Comparison of ENCODE assay signal across 7 mouse cellular contexts in genomic region chr3:31149706-31150105, GRCm38 (mm10). TPM values are rescaled to one million over a fixed set of nuclear protein-coding genes. Genes with fewer than 3 reads are reported as not detected.
DNase-seq lines count a peak whose midpoint lies in the region; ATAC-seq and TF ChIP-seq lines count a peak whose summit lies in the region.

TSS of gene Cldn11 (plus strand) at chr3:31149920.

- peak; percentile 39; the same call in 1 of the 2 replicates for ATAC-seq in embryonic facial prominence, embryonic 15.5 days (ENCODE audit: insufficient number of reproducible peaks, low FRiP score, low TSS enrichment, low read depth)
- peak; percentile 80 for ATAC-seq in intestine, embryonic 16.5 days
- peak; percentile 68 for ATAC-seq in limb, embryonic 14.5 days (ENCODE audit: low FRiP score, low read depth)
- peak; percentile 87 for ATAC-seq in midbrain, embryonic 16.5 days

- no peak for TF ChIP-seq POLR2A in limb, embryonic 14.5 days (IDR thresholded peaks at IDR 0.05; ENCODE audit: borderline replicate concordance, extremely low read depth, insufficient read depth, insufficient read length)

- H3K27ac ChIP-seq in ES-E14 (ENCODE audit: insufficient read depth, low read depth, low read length, poor library complexity, severe bottlenecking), result no peak within 1 kb of the TSS; the same call in 1 of the 2 replicates
- no peak within 1 kb of the TSS for H3K27ac ChIP-seq in embryonic facial prominence, embryonic 15.5 days (replicated peaks)
- no peak within 1 kb of the TSS for H3K27ac ChIP-seq in intestine, embryonic 16.5 days (ENCODE audit: low read length)
- H3K27ac ChIP-seq in limb, embryonic 14.5 days (replicated peaks; ENCODE audit: low read depth, low read length), result no peak within 1 kb of the TSS
- no peak within 1 kb of the TSS for H3K27ac ChIP-seq in midbrain, embryonic 16.5 days (ENCODE audit: low read length)

- no peaks in the 10 kb centered on the region for H3K9me3 ChIP-seq in ES-E14 (ENCODE audit: control insufficient read depth, insufficient read depth, low read depth, low read length)
- no peaks in the 10 kb centered on the region for H3K9me3 ChIP-seq in embryonic facial prominence, embryonic 15.5 days (replicated peaks)
- H3K9me3 ChIP-seq in intestine, embryonic 16.5 days (ENCODE audit: control insufficient read depth, low read length), result no peaks in the 10 kb centered on the region
- H3K9me3 ChIP-seq in limb, embryonic 14.5 days (ENCODE audit: control insufficient read depth, low read length), result no peaks in the 10 kb centered on the region
- no peaks in the 10 kb centered on the region for H3K9me3 ChIP-seq in midbrain, embryonic 16.5 days (replicated peaks; ENCODE audit: control insufficient read depth, low read length, poor library complexity, severe bottlenecking)

- H3K4me3 ChIP-seq in ES-E14 (ENCODE audit: insufficient read depth in 1 of 2, low read depth in 1 of 2, low read length in 2 of 2, poor library complexity in 1 of 2, severe bottlenecking in 1 of 2), result peak within 1 kb of the TSS; percentile 48 to 53; a peak in 3 of 4 replicates
- H3K4me3 ChIP-seq in embryonic facial prominence, embryonic 15.5 days (replicated peaks), result peak within 1 kb of the TSS; percentile 37
- peak within 1 kb of the TSS; percentile 47 for H3K4me3 ChIP-seq in intestine, embryonic 16.5 days (ENCODE audit: low read length)
- peak within 1 kb of the TSS; percentile 25 for H3K4me3 ChIP-seq in limb, embryonic 14.5 days (replicated peaks; ENCODE audit: low read length)
- peak within 1 kb of the TSS; percentile 50 for H3K4me3 ChIP-seq in midbrain, embryonic 16.5 days (ENCODE audit: low read depth, low read length)

- H3K9ac ChIP-seq in ES-E14 (ENCODE audit: insufficient read depth, low read depth, low read length, poor library complexity, severe bottlenecking), result peak within 1 kb of the TSS; percentile 38; the same call in 1 of the 2 replicates
- no peak within 1 kb of the TSS for H3K9ac ChIP-seq in embryonic facial prominence, embryonic 15.5 days
- H3K9ac ChIP-seq in intestine, embryonic 16.5 days (ENCODE audit: low read depth, low read length), result peak within 1 kb of the TSS; percentile 53
- peak within 1 kb of the TSS; percentile 0; the same call in 1 of the 2 replicates for H3K9ac ChIP-seq in limb, embryonic 14.5 days (ENCODE audit: low read depth, low read length, severe bottlenecking)
- H3K9ac ChIP-seq in midbrain, embryonic 16.5 days (ENCODE audit: low read depth, low read length), result peak within 1 kb of the TSS; percentile 59; the same call in 1 of the 2 replicates

- H3K4me1 ChIP-seq in ES-E14 (ENCODE audit: control insufficient read depth in 2 of 2, insufficient read depth in 2 of 2, low read length in 2 of 2, poor library complexity in 1 of 2), result no peaks in the 10 kb centered on the region; a peak in 1 of 4 replicates
- H3K4me1 ChIP-seq in embryonic facial prominence, embryonic 15.5 days, result peaks cover 15% of the 10 kb centered on the region
- peaks cover 5% of the 10 kb centered on the region; the same call in 1 of the 2 replicates for H3K4me1 ChIP-seq in intestine, embryonic 16.5 days (ENCODE audit: control insufficient read depth, insufficient read depth, low read length)
- H3K4me1 ChIP-seq in limb, embryonic 14.5 days (ENCODE audit: control insufficient read depth, insufficient read depth, low read length), result peaks cover 13% of the 10 kb centered on the region; the same call in 1 of the 2 replicates
- H3K4me1 ChIP-seq in midbrain, embryonic 16.5 days (ENCODE audit: control insufficient read depth, insufficient read depth, low read length), result peaks cover 5% of the 10 kb centered on the region; the same call in 1 of the 2 replicates

- no peak for DNase-seq in ES-E14 (ENCODE audit: low read depth, low spot score)
- peak; percentile 45 to 46 for DNase-seq in adrenal gland, adult 18-20 months (ENCODE audit: low spot score in 2 of 2)
- DNase-seq in limb, embryonic 14.5 days (ENCODE audit: low spot score), result peak; percentile 33
- no peak for DNase-seq in urinary bladder, adult 18-20 months (ENCODE audit: low spot score in 2 of 2)

- H3K36me3 ChIP-seq in ES-E14 (ENCODE audit: control insufficient read depth, insufficient read depth, low read length, poor library complexity, severe bottlenecking), result no peaks in the 10 kb centered on the region
- no peaks in the 10 kb centered on the region for H3K36me3 ChIP-seq in embryonic facial prominence, embryonic 15.5 days
- H3K36me3 ChIP-seq in intestine, embryonic 16.5 days (ENCODE audit: control insufficient read depth, insufficient read depth, low read length), result no peaks in the 10 kb centered on the region
- H3K36me3 ChIP-seq in limb, embryonic 14.5 days (ENCODE audit: control insufficient read depth, insufficient read depth, low read length), result no peaks in the 10 kb centered on the region
- no peaks in the 10 kb centered on the region for H3K36me3 ChIP-seq in midbrain, embryonic 16.5 days (ENCODE audit: control insufficient read depth, insufficient read depth, low read length)

- H3K27me3 ChIP-seq in embryonic facial prominence, embryonic 15.5 days, result peaks cover 15% of the 10 kb centered on the region
- peaks cover 7% of the 10 kb centered on the region for H3K27me3 ChIP-seq in intestine, embryonic 16.5 days (replicated peaks; ENCODE audit: control insufficient read depth, insufficient read depth, low read length)
- no peaks in the 10 kb centered on the region; the same call in 1 of the 2 replicates for H3K27me3 ChIP-seq in limb, embryonic 14.5 days (ENCODE audit: control insufficient read depth, insufficient read depth, low read length)
- H3K27me3 ChIP-seq in midbrain, embryonic 16.5 days (ENCODE audit: control insufficient read depth, insufficient read depth, low read depth, low read length), result peaks cover 13% of the 10 kb centered on the region

- H3K4me2 ChIP-seq in embryonic facial prominence, embryonic 15.5 days (replicated peaks), result peak within 1 kb of the TSS; percentile 79
- peak within 1 kb of the TSS; percentile 93 for H3K4me2 ChIP-seq in intestine, embryonic 16.5 days (ENCODE audit: low read depth, low read length)
- H3K4me2 ChIP-seq in limb, embryonic 14.5 days (replicated peaks; ENCODE audit: low read depth, low read length, severe bottlenecking), result peak within 1 kb of the TSS; percentile 50
- H3K4me2 ChIP-seq in midbrain, embryonic 16.5 days (ENCODE audit: low read length), result peak within 1 kb of the TSS; percentile 99

- WGBS in embryonic facial prominence, embryonic 15.5 days, result under 1% methylated on average over 33 of the region's 33 CpGs
- WGBS in intestine, embryonic 16.5 days, result under 1% methylated on average over 33 of the region's 33 CpGs
- under 1% methylated on average over 32 of the region's 33 CpGs for WGBS in limb, embryonic 14.5 days
- under 1% methylated on average over 33 of the region's 33 CpGs for WGBS in midbrain, embryonic 16.5 days

- in situ Hi-C loops in ES-E14 (cut with MboI; ENCODE audit: low sequenced_read_pairs in 2 of 2, unreplicated experiment in 2 of 2), result loop anchor here in 1 of 2 experiments (5.0 kb wide), 1 partner anchor 453 kb away; no protein-coding TSS in a partner anchor

TF ChIP-seq in ES-E14, 5 proteins besides CTCF, POLR2A, EP300 and RAD21:
- TF ChIP-seq ZNF384 (IDR thresholded peaks at IDR 0.05; ENCODE audit: low read depth, low read length) (no peak), CHD2 (IDR thresholded peaks at IDR 0.05; ENCODE audit: low read depth, low read length) (no peak), MAFK (IDR thresholded peaks at IDR 0.05; ENCODE audit: insufficient read depth, low read depth, low read length) (no peak), ZC3H11A (IDR thresholded peaks at IDR 0.05; ENCODE audit: borderline replicate concordance, low read depth, low read length) (no peak), HCFC1 (IDR thresholded peaks at IDR 0.05; ENCODE audit: borderline replicate concordance, insufficient read depth, low read length) (no peak)
TF ChIP-seq in ES-E14: peak in this region for 0.

RNA-seq across cellular contexts. Expression of gene Cldn11, which starts in this region (rescaled TPM):
- total RNA-seq in ES-E14 (2012; rRNA removed), result 0.13 and 0.21 TPM in 2 replicates
- 10 to 100 TPM in 1 of 2 experiments, 1 to 10 TPM in 1; 6.3 to 13.1 TPM for total RNA-seq in adrenal gland, adult 18-20 months (2021)
- polyA plus RNA-seq in embryonic facial prominence, embryonic 15.5 days (2015; fragmentation: Nextera tagmentation; extraction: Ambion mirVana), result 16.3 and 34.5 TPM in 2 replicates
- polyA plus RNA-seq in intestine, embryonic 16.5 days (2015; fragmentation: Nextera tagmentation; extraction: Ambion mirVana), result 4.4 and 5.2 TPM in 2 replicates
- polyA plus RNA-seq in limb, embryonic 14.5 days (2012; rRNA removed), result 9.2 and 14.0 TPM in 2 replicates
- 10.7 and 13.8 TPM in 2 replicates for polyA plus RNA-seq in limb, embryonic 14.5 days (2014; fragmentation: Nextera tagmentation; extraction: Ambion mirVana)
- 37.3 and 41.4 TPM in 2 replicates for polyA plus RNA-seq in midbrain, embryonic 16.5 days (2015; fragmentation: Nextera tagmentation; extraction: Ambion mirVana)

Comparison
In these comparisons a context has a peak if more than half of its experiments do, and no peak if none do; other contexts are left out.
1. DNase-seq: peak in adrenal gland, adult 18-20 months (2 of 2) and limb, embryonic 14.5 days (single experiment); none in ES-E14 (single experiment) and urinary bladder, adult 18-20 months (0 of 2).
2. Peak in every context shown above with its lines, with median percentiles within 50 percentile points of each other: H3K4me3 ChIP-seq, ATAC-seq and H3K4me2 ChIP-seq.